Mouse (Mus musculus) right cerebral cortex, postnatal 14 days (tissue): ENCODE measurements around the gene Mrpl9.
A peak's percentile ranks its signal among the peaks of the same experiment; 100 is the strongest.

Experiments used
- DNase-seq: peaks from one replicate; pipeline ENCODE4 v3.0.0; 2022

The Mrpl9 gene

GRCm38 (mm10) chr3:94465632-94466430, 22.7 kb downstream of the Mrpl9 start:
- DNase-seq: no peak

- no peak for DNase-seq
Observed at GRCm38 (mm10) chr3:94468931-94469330, 25.8 kb downstream of the Mrpl9 start.

DNA sequence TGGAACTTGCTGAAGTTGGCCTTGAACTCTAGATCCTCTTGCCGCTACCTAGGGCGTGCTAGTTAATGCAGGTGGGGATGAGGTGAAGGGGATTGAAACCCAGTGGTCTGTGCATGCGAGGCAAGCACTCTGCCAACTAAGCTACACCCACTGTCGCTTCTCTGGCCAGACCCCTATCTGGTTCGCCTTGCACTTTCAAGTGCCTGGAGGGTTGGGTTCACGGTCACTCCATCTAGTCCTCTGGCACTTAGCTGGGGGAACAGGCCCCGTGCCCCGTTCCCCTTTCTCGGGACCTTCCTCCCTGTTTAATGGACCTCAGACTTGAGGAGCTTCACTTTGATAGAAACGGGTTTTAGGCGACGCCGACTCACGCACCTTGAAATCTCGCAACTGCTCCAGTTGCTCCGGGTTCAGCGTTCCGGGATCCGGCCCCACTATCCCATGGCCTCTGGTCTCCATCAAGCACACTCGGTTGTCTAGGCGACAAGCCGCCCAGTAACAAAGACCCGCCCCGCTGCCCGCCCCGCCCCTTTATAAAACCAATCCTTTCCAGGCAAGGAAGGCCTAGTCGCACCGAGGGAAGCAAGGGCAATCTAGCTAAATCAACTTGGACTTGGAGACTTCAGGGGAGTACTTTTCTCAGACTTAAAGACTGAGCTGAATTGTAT, 29.5 kb downstream of the Mrpl9 start:
- DNase-seq: no peak

DNA sequence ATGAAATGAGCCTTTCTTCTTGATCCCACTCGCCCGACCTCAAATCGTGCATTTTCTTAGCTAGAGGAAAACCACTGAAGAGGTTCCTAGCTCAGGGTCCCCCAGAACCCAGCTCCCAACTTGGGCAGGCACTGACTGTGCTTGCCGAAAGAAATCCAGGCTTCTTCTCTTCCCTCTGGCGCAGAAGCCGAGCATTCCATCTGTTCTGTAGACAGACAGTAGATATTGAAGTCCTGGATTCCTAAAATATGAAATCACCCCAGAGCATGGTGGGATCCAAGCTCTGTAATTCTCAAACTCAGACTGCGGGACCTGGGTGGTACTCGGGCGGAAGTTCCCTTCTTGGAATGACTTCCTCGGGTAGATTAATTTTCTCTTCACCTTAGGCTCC, 30.0 kb downstream of the Mrpl9 start:
- no peak for DNase-seq

DNA sequence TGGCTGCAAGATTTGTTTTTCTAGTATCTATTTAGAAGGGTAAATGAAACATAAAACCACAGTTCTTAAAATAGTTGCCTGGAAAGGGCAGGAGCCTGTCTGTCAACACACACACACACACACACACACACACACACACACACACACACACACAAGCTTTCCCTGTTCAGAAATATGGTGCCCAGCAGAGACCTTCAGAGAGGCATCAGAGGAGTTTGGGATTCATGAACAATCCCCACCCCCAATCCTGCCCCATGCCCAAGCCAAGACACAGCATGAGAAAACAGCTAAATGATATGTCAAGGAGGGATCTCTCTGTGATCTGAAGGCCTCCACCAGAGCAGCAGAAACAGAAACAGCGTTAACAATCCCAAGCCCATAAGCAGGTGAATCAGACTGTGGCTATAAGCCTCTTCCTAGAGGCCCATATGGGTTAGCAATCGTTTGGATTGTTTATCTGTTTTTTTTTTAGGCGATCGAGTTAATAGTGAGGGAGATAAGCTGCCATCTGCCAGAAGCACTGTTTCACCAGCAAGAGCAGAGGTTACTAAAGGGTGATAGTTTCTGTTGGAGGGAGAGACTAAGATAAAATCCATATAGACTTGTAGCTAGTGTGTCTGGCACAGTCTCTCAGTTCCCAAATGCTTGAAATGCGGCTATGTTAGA, 30.6 kb downstream of the Mrpl9 start:
- no peak for DNase-seq

DNA sequence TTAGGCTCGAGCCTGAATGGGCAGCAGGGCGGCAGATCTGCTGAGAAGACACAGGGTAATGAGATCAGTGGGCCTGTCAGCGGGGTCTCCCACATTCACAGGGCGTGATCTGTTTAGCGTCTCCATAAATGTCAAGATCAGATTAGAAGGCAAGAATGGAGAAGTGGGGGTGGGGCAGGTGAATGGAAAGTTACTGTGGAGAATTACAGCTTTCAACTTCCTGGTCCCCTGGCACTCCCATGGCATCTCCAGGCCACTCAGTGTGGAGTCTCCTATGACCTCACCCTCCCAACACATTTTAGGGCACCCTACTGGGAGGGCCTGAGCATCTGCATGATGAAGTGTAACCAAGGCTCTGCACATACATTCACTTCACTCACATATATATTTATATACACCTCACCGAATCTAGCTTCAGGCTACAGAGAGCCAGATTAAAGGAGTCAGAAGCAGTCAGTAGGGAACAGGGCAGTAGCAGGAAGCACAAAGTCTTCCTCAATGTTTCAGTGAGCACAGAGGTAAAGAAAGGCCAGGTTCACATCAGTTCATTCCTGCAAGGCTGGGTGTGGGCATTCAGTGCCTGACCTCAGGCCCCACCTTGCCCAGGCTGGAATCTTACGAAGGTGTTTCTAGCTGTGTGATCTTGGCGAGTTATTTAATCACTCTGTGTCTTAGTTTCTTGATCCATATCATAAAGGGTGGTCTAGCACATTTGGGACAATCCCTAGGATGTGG, 33.4 kb downstream of the Mrpl9 start:
- DNase-seq: no peak

- peak; percentile 54 for DNase-seq
Observed at GRCm38 (mm10) chr3:94477444-94477843, 34.3 kb downstream of the Mrpl9 start.

GRCm38 (mm10) chr3:94477981-94478422, 34.9 kb downstream of the Mrpl9 start, which contains the start of gene Celf3:
Celf3 (plus strand) TSS chr3:94478295.
- peak; percentile 69 for DNase-seq

DNA sequence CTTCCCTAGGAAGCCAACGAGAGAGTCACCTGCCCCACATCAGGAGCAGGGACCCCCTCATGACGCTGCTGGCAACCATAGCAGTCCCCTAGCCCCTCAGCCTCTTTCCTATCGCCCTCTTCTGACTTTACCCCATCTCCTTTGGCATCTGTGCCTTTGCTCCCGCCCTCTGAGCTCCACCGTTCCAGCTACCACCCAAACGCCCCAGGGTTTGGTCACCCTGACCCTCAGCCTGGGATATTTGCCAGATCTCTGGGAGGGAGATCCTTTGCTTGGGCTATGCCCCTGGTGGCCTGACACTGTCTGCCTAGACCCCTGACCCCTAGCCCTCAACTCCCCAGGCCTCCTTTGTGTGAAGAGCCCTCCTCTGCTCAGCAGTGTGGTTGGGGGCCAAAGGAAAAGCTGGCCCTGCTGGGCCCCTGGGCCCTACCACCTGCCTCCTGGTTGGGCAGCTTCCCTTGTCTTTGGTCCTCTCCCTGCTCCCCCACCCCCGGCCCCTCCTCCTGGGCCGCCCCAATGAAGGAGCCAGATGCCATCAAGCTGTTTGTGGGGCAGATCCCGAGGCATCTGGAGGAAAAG, 35.6 kb downstream of the Mrpl9 start:
- no peak for DNase-seq

- no peak for DNase-seq
Observed at GRCm38 (mm10) chr3:94479564-94479963, 36.4 kb downstream of the Mrpl9 start.

- DNase-seq: no peak
Observed at GRCm38 (mm10) chr3:94480291-94480884, 37.3 kb downstream of the Mrpl9 start, which contains the start of gene Riiad1. Riiad1 (minus strand) TSS chr3:94480341.

- DNase-seq: no peak
Observed at GRCm38 (mm10) chr3:94481429-94481828, 38.3 kb downstream of the Mrpl9 start.

DNA sequence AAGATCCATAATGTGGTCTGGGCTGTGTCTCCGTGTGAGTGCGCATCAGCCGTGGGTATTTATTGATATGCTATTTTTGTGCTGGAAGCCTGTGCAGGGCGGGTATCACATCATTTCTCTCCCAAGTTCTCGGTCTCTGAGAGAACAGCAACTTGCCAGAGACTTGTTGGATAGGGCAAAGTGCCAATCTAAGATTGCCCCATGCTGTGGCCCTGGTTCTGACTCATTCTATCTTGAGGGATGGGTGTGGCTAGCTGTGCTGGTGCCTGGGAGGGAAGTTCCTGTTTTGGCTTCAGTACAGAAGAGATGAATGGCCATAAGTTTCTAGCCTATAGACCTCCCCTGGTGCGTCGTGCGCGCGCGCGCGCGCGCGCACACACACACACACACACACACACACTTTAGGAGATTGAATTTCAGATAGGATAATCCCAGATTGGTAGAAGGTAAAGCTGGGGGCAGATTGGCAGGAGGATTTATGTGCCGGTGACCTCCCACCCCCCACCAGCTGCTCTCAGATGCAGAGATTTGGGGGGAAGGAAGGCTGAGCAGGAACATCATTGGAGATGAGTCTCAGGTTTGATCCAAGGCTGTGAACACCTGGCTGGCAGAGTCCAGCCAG, 39.8 kb downstream of the Mrpl9 start:
- no peak for DNase-seq

- peak; percentile 95 for DNase-seq
Observed at GRCm38 (mm10) chr3:94483790-94484439, 40.8 kb downstream of the Mrpl9 start.

DNA sequence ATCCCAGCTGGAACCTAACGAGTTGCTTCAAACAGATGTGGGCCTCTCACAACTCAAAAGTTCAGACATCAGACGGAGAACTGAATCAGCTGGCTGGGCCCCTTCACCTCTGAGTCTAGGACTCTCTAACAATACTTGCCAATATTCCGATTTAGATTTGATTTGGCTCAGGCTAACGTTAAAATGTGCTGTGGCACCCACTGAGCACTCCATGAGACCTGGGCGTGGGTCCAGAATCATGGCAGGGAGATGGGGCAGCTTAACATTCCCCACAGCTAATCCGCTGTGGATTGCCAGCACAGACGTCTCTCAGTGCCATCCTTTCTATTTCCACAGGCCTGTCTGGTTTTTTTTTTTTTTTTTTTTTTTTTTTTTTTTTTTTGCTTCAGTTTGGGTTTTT, 42.8 kb downstream of the Mrpl9 start:
- DNase-seq: no peak

GRCm38 (mm10) chr3:94487581-94487980, 44.5 kb downstream of the Mrpl9 start:
- peak; percentile 52 for DNase-seq

DNA sequence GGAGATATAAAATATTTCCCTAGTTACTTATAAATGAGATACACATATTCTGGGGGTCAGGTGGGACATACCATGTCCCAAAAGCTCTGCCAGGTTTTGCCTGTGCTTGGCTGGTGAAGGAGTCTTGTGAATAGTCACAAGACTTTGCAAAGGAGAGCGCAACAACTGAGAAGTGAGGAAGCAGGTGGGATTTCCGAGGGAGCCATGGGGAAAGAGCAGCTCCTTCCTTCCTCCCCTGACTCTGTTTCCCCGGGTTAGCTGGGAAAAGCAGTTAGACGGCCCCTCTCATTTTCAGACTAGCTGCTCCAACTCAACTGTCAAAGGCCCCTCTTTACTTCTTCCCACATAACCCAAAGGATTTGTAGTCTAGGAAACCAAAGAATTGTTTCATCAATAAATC, 54.0 kb downstream of the Mrpl9 start:
- DNase-seq: no peak
